Mouse (Mus musculus): ENCODE measurements around the gene Sh3bgrl3. TPM values are rescaled to one million over a fixed set of nuclear protein-coding genes. Genes with fewer than 3 reads are reported as not detected.
A peak's percentile ranks its signal among the peaks of the same experiment; 100 is the strongest.

Sh3bgrl3 gene
- polyA plus RNA-seq, 1 experiment from 2014 or later: 220 TPM

- Histone ChIP-seq H3K9me3 (replicated peaks; ENCODE audit: control insufficient read depth, low read length) (no peaks in the 10 kb centered on the region), H3K36me3 (ENCODE audit: control insufficient read depth, insufficient read depth, low read length) (peaks cover 3% of the 10 kb centered on the region), H3K9ac (ENCODE audit: low read depth, low read length) (peak overlapping the region; percentile 43; the same call in 1 of the 2 replicates), H3K4me1 (ENCODE audit: control insufficient read depth, insufficient read depth, low read length) (peaks cover 24% of the 10 kb centered on the region), H3K27me3 (ENCODE audit: control insufficient read depth, insufficient read depth, low read length) (no peaks in the 10 kb centered on the region), H3K4me2 (no peak overlapping the region), H3K4me3 (ENCODE audit: low read depth, low read length) (no peak overlapping the region), H3K27ac (ENCODE audit: low read depth, low read length) (no peak overlapping the region)
- WGBS (ENCODE audit: insufficient replicate concordance): 80% methylated on average over 21 of the region's 21 CpGs
- ATAC-seq (replicated peaks; ENCODE audit: insufficient number of reproducible peaks, low FRiP score, low TSS enrichment): no peak
Observed at GRCm38 (mm10) chr4:134126300-134127120, 2.1 kb downstream of the Sh3bgrl3 start.

GRCm38 (mm10) chr4:134125383-134126060 lies 3.1 kb downstream of the Sh3bgrl3 start:
- peaks cover 24% of the 10 kb centered on the region for H3K4me1 ChIP-seq (ENCODE audit: control insufficient read depth, insufficient read depth, low read length)
- no peaks in the 10 kb centered on the region for H3K9me3 ChIP-seq (replicated peaks; ENCODE audit: control insufficient read depth, low read length)
- 78% methylated on average over 15 of the region's 15 CpGs for WGBS (ENCODE audit: insufficient replicate concordance)
- H3K4me3 ChIP-seq (ENCODE audit: low read depth, low read length): no peak overlapping the region
- ATAC-seq (replicated peaks; ENCODE audit: insufficient number of reproducible peaks, low FRiP score, low TSS enrichment): no peak
- no peak overlapping the region for H3K4me2 ChIP-seq
- H3K27ac ChIP-seq (ENCODE audit: low read depth, low read length): no peak overlapping the region
- H3K36me3 ChIP-seq (ENCODE audit: control insufficient read depth, insufficient read depth, low read length): no peaks in the 10 kb centered on the region; the same call in 1 of the 2 replicates
- H3K9ac ChIP-seq (ENCODE audit: low read depth, low read length): no peak overlapping the region
- no peaks in the 10 kb centered on the region for H3K27me3 ChIP-seq (ENCODE audit: control insufficient read depth, insufficient read depth, low read length)

GRCm38 (mm10) chr4:134123680-134124551 lies 4.7 kb downstream of the Sh3bgrl3 start:
- H3K4me1 ChIP-seq (ENCODE audit: control insufficient read depth, insufficient read depth, low read length): peaks cover 15% of the 10 kb centered on the region

GRCm38 (mm10) chr4:134123147-134123546 lies 5.4 kb downstream of the Sh3bgrl3 start:
- 90% methylated on average over 6 of the region's 6 CpGs for WGBS (ENCODE audit: insufficient replicate concordance)
- H3K4me3 ChIP-seq (ENCODE audit: low read depth, low read length): no peak overlapping the region
- no peak for ATAC-seq (replicated peaks; ENCODE audit: insufficient number of reproducible peaks, low FRiP score, low TSS enrichment)
- H3K27ac ChIP-seq (ENCODE audit: low read depth, low read length): no peak overlapping the region
- H3K4me2 ChIP-seq: no peak overlapping the region
- H3K9ac ChIP-seq (ENCODE audit: low read depth, low read length): no peak overlapping the region
- no peaks in the 10 kb centered on the region for H3K27me3 ChIP-seq (ENCODE audit: control insufficient read depth, insufficient read depth, low read length)
- H3K36me3 ChIP-seq (ENCODE audit: control insufficient read depth, insufficient read depth, low read length): no peaks in the 10 kb centered on the region; the same call in 1 of the 2 replicates
- peaks cover 15% of the 10 kb centered on the region for H3K4me1 ChIP-seq (ENCODE audit: control insufficient read depth, insufficient read depth, low read length)
- H3K9me3 ChIP-seq (replicated peaks; ENCODE audit: control insufficient read depth, low read length): no peaks in the 10 kb centered on the region

More at GRCm38 (mm10) chr4:134123680-134124551, 4.7 kb downstream of the Sh3bgrl3 start:
- H3K9me3 ChIP-seq (replicated peaks; ENCODE audit: control insufficient read depth, low read length): no peaks in the 10 kb centered on the region
- H3K36me3 ChIP-seq (ENCODE audit: control insufficient read depth, insufficient read depth, low read length): no peaks in the 10 kb centered on the region; the same call in 1 of the 2 replicates
- H3K4me3 ChIP-seq (ENCODE audit: low read depth, low read length): no peak overlapping the region
- no peaks in the 10 kb centered on the region for H3K27me3 ChIP-seq (ENCODE audit: control insufficient read depth, insufficient read depth, low read length)
- H3K27ac ChIP-seq (ENCODE audit: low read depth, low read length): no peak overlapping the region
- WGBS (ENCODE audit: insufficient replicate concordance): 18% methylated on average over 17 of the region's 17 CpGs
- H3K9ac ChIP-seq (ENCODE audit: low read depth, low read length): no peak overlapping the region; the same call in 1 of the 2 replicates
- H3K4me2 ChIP-seq: peak overlapping the region; percentile 27
- ATAC-seq (replicated peaks; ENCODE audit: insufficient number of reproducible peaks, low FRiP score, low TSS enrichment): no peak

GRCm38 (mm10) chr4:134122281-134122680 lies 6.3 kb downstream of the Sh3bgrl3 start:
- no peaks in the 10 kb centered on the region; the same call in 1 of the 2 replicates for H3K36me3 ChIP-seq (ENCODE audit: control insufficient read depth, insufficient read depth, low read length)
- peaks cover 7% of the 10 kb centered on the region for H3K4me1 ChIP-seq (ENCODE audit: control insufficient read depth, insufficient read depth, low read length)
- H3K4me2 ChIP-seq: no peak overlapping the region
- ATAC-seq (replicated peaks; ENCODE audit: insufficient number of reproducible peaks, low FRiP score, low TSS enrichment): no peak
- no peak overlapping the region for H3K27ac ChIP-seq (ENCODE audit: low read depth, low read length)
- no peak overlapping the region for H3K4me3 ChIP-seq (ENCODE audit: low read depth, low read length)
- no peak overlapping the region for H3K9ac ChIP-seq (ENCODE audit: low read depth, low read length)
- WGBS (ENCODE audit: insufficient replicate concordance): 55% methylated on average over 3 of the region's 3 CpGs
- no peaks in the 10 kb centered on the region for H3K27me3 ChIP-seq (ENCODE audit: control insufficient read depth, insufficient read depth, low read length)
- H3K9me3 ChIP-seq (replicated peaks; ENCODE audit: control insufficient read depth, low read length): no peaks in the 10 kb centered on the region

GRCm38 (mm10) chr4:134121571-134121970 lies 7.0 kb downstream of the Sh3bgrl3 start:
- no peaks in the 10 kb centered on the region for H3K9me3 ChIP-seq (replicated peaks; ENCODE audit: control insufficient read depth, low read length)
- no peak for ATAC-seq (replicated peaks; ENCODE audit: insufficient number of reproducible peaks, low FRiP score, low TSS enrichment)
- no peak overlapping the region for H3K27ac ChIP-seq (ENCODE audit: low read depth, low read length)
- H3K36me3 ChIP-seq (ENCODE audit: control insufficient read depth, insufficient read depth, low read length): no peaks in the 10 kb centered on the region
- H3K4me1 ChIP-seq (ENCODE audit: control insufficient read depth, insufficient read depth, low read length): peaks cover 4% of the 10 kb centered on the region; the same call in 1 of the 2 replicates
- no peaks in the 10 kb centered on the region for H3K27me3 ChIP-seq (ENCODE audit: control insufficient read depth, insufficient read depth, low read length)
- H3K4me3 ChIP-seq (ENCODE audit: low read depth, low read length): no peak overlapping the region
- no peak overlapping the region for H3K9ac ChIP-seq (ENCODE audit: low read depth, low read length)
- no peak overlapping the region for H3K4me2 ChIP-seq
- WGBS (ENCODE audit: insufficient replicate concordance): 46% methylated on average over 4 of the region's 4 CpGs

GRCm38 (mm10) chr4:134120916-134121315 lies 7.7 kb downstream of the Sh3bgrl3 start:
- 71% methylated on average over 4 of the region's 4 CpGs for WGBS (ENCODE audit: insufficient replicate concordance)
- H3K36me3 ChIP-seq (ENCODE audit: control insufficient read depth, insufficient read depth, low read length): no peaks in the 10 kb centered on the region
- ATAC-seq (replicated peaks; ENCODE audit: insufficient number of reproducible peaks, low FRiP score, low TSS enrichment): no peak
- no peak overlapping the region for H3K4me3 ChIP-seq (ENCODE audit: low read depth, low read length)
- H3K4me1 ChIP-seq (ENCODE audit: control insufficient read depth, insufficient read depth, low read length): peaks cover 4% of the 10 kb centered on the region; the same call in 1 of the 2 replicates
- no peak overlapping the region for H3K4me2 ChIP-seq
- no peak overlapping the region for H3K27ac ChIP-seq (ENCODE audit: low read depth, low read length)
- H3K9me3 ChIP-seq (replicated peaks; ENCODE audit: control insufficient read depth, low read length): no peaks in the 10 kb centered on the region
- H3K9ac ChIP-seq (ENCODE audit: low read depth, low read length): no peak overlapping the region
- no peaks in the 10 kb centered on the region for H3K27me3 ChIP-seq (ENCODE audit: control insufficient read depth, insufficient read depth, low read length)

GRCm38 (mm10) chr4:134120192-134120805 lies 8.3 kb downstream of the Sh3bgrl3 start:
- Histone ChIP-seq H3K27ac (ENCODE audit: low read depth, low read length) (no peak overlapping the region), H3K9me3 (replicated peaks; ENCODE audit: control insufficient read depth, low read length) (no peaks in the 10 kb centered on the region), H3K4me3 (ENCODE audit: low read depth, low read length) (no peak overlapping the region), H3K4me2 (no peak overlapping the region), H3K4me1 (ENCODE audit: control insufficient read depth, insufficient read depth, low read length) (peaks cover 4% of the 10 kb centered on the region; the same call in 1 of the 2 replicates), H3K9ac (ENCODE audit: low read depth, low read length) (no peak overlapping the region), H3K36me3 (ENCODE audit: control insufficient read depth, insufficient read depth, low read length) (no peaks in the 10 kb centered on the region), H3K27me3 (ENCODE audit: control insufficient read depth, insufficient read depth, low read length) (no peaks in the 10 kb centered on the region)
- 68% methylated on average over 6 of the region's 6 CpGs for WGBS (ENCODE audit: insufficient replicate concordance)
- ATAC-seq (replicated peaks; ENCODE audit: insufficient number of reproducible peaks, low FRiP score, low TSS enrichment): no peak

All from heart, embryonic 11.5 days (tissue).